Mouse (Mus musculus) heart, postnatal 25 days (tissue): ENCODE measurements at regions not wholly inside any gene's neighbourhood (a gene's known extent, or its start where the extent isn't known, plus 50 kb on each side); places are given as distances from the start of the nearest gene placed in this dataset.

ENCODE experiments used
- DNase-seq: peaks from one replicate; pipeline ENCODE4 v3.0.0; 2022; ENCODE audit warnings: low spot score
- intact Hi-C: fragments of 180-260 bp; cut with DNase I; formaldehyde crosslinking; loops from one replicate; pipeline ENCODE4 v1.15.1; 2025

- no peak for DNase-seq
- intact Hi-C loops, result no loop called here
Observed at GRCm38 (mm10) chr1:23462411-23462810, 64.8 kb upstream of the Ogfrl1 start.

DNA sequence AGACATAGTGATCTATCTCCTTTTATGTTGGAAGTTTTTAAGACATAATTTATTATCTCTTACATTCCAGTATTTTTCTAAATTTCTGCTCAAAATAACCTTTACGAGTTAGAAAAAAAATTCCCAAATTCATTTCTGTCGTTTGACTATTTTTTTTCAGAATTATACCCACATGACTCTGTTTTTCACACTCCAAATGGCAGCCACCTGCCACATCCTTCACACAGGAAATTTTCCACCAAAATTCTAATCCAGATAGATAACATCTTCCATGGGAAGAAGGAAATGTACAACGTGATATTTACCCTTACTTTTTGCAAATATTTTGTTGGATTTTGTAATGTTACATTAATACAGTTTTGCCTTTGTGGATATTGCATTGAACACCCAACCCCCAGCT lies 66.5 kb upstream of the Ogfrl1 start:
- no peak for DNase-seq
- intact Hi-C loops, result no loop called here

- intact Hi-C loops, result no loop called here
- DNase-seq, result no peak
Observed at GRCm38 (mm10) chr1:23466340-23466739, 68.8 kb upstream of the Ogfrl1 start.

GRCm38 (mm10) chr1:23467405-23467804 lies 69.8 kb upstream of the Ogfrl1 start:
- DNase-seq, result no peak
- intact Hi-C loops, result no loop called here

- intact Hi-C loops, result no loop called here
- DNase-seq, result no peak
Observed at GRCm38 (mm10) chr1:23480776-23481320, 83.3 kb upstream of the Ogfrl1 start.

DNA sequence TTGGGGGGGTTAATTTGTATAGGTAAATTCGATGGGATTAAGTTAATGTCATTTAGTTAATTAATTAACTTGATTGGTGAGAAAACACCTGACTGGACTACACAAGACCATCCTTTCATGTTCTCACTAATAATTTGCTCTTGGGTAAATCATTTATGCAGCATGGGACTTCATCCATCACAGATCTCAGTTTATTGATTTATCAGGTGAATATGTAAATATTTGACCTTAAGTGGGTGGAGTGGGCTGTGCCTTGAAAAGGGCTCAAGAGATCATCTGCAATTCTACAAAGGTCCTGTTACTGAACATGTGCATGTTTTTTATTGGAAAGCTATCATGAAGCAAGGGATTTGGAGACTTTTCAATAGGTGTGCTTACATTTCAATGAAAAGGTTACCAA lies 87.0 kb upstream of the Ogfrl1 start:
- intact Hi-C loops, result no loop called here

GRCm38 (mm10) chr1:23485150-23485775 lies 87.7 kb upstream of the Ogfrl1 start:
- intact Hi-C loops, result no loop called here
- DNase-seq, result no peak

More for the DNA sequence above, 87.0 kb upstream of the Ogfrl1 start:
- DNase-seq, result no peak

- intact Hi-C loops, result no loop called here
- no peak for DNase-seq
Observed at GRCm38 (mm10) chr1:23487031-23487430, 89.5 kb upstream of the Ogfrl1 start.

DNA sequence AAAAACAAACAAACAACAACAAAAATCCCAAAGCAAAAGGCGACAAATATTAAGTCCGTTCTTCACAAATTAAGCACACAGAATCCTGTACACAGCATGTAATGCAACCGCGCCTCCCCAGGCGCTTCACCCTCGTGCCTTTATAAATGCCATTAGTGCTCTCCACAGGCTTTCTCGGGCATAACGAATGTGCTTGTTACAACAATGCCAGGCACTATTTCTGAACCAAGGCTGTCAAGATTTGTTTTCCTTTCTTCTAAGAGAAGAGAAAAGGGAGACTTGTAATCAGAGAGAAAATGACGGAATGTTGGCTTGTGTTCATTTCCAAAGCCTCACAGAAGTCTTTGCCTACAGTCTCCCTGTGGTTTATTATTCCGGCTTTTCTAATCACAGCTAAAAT lies 93.1 kb upstream of the Ogfrl1 start:
- no peak for DNase-seq
- intact Hi-C loops, result loop anchor here (10.0 kb wide), 2 partner anchors 326 to 886 kb away; no protein-coding TSS in a partner anchor

DNA sequence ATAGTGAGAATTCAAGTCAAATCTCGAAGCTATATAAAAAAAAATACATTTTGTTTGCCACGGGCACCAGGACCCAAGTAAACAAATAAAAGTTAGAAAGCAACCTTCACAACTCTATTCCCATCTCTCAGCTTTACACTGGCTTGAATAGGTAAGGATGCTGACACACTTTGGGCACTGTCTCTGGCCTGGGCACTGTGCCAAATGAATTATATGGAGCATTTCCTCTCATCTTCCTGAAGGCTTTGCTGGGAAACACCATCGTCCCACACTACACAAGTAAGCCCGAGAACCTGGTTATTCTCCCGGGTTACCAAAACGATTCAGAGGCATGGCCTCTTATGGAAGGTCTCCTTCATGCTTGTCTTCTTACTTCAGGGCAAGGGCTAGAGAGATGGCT lies 93.5 kb upstream of the Ogfrl1 start:
- intact Hi-C loops, result loop anchor here (10.0 kb wide), 2 partner anchors 326 to 886 kb away; no protein-coding TSS in a partner anchor
- DNase-seq, result no peak

DNA sequence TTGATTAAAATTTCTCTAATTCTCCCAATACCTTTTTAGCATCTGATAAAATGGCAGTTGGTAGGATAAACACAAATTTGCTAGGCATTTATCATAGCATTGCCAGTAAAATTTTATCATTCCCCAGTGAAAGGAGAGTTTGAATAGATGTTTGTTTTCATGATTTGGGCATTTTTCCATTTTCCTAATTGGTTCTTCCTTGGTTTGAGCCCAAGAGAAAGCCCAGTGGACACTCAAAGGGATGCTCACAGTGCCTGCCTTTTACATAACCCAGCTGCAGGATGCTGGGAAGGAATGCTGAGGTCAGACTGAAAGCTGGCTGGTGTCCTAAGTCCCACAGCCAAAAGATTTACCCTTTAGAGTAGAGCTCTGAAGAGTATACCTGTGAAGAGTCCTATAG lies 95.4 kb upstream of the Ogfrl1 start:
- no peak for DNase-seq
- intact Hi-C loops, result loop anchor here (10.0 kb wide), 2 partner anchors 328 to 888 kb away; no protein-coding TSS in a partner anchor

DNA sequence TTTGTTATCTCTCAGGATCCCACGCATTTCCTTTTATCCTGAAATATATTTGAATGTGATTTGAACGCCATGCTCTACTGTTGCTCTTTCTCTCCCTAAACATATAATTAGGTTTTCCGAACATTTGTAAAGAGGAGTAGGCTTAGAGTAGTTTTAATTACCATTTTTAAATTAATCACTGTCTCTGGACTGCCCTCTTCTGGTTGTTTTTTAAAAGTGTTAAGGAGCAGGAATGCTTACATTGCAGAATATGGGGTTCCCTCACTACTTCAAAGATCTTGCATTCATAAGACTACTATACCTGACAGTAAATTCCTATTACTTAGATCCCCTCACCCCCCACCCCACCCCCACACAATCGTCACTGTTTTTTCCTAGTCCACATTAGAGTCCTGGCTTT lies 97.8 kb upstream of the Ogfrl1 start:
- intact Hi-C loops, result loop anchor here (1.0 to 10.0 kb wide), 3 partner anchors 171 to 891 kb away; no protein-coding TSS in a partner anchor
- DNase-seq, result no peak

DNA sequence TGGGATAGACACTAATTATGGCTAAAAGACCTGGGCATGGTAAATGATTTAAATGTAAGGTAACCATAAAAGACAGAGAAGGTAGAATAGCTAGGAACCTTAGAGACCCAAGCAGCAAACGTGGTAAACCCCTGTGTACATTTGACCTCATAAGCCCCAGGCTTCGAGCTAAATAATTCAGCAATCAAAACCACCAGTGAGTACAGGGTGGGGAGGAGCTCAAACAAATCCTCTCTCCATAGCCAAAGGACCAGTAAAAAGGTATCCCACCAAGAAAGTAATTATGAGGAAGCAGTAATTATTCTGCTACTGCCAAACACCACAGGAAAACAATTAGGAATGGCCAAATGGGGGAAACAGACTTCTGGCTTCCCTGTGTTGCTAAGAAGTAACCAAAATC lies 122.5 kb upstream of the Ogfrl1 start:
- no peak for DNase-seq
- intact Hi-C loops, result no loop called here

DNA sequence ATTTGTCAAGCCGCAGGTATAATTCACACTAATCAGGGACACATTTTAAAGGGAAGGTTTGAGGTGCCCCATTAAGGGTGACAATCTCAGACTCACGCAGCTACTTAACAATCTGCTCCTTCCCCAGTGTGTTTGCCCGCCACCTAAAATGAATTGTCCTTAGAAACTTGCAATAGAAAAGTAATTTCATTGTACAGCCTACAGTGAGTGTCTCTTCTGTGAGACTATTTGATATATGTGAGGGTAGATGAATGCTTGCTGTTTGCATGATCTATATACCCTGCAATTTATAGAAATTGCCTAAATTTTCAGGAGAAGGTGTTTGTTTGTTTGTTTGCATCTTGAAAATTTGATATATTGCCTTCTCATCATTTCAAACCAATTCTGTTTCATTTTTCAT lies 135.1 kb upstream of the Ogfrl1 start:
- no peak for DNase-seq
- intact Hi-C loops, result no loop called here

DNA sequence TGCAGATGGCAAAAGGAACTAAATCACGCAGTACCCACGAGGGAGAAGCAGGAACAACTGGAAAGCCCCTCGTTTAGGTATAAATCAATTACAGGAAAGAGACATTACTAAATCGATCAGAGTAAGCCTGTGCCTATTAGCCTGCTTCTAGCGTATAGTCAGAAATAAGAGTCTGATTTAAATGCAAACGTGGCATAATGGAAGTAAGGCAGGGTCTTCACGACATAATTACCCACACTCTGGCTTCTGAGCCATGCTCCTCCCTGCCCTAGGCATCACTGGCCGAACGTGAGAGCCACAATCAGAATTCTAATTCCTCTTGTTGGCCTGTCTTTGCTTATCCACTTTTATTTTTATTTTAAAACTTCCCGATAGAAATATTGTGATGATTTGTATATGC lies 139.0 kb upstream of the Ogfrl1 start:
- intact Hi-C loops, result no loop called here
- no peak for DNase-seq

- no peak for DNase-seq
- intact Hi-C loops, result no loop called here
Observed at GRCm38 (mm10) chr1:23538419-23538818, 140.8 kb upstream of the Ogfrl1 start.

DNA sequence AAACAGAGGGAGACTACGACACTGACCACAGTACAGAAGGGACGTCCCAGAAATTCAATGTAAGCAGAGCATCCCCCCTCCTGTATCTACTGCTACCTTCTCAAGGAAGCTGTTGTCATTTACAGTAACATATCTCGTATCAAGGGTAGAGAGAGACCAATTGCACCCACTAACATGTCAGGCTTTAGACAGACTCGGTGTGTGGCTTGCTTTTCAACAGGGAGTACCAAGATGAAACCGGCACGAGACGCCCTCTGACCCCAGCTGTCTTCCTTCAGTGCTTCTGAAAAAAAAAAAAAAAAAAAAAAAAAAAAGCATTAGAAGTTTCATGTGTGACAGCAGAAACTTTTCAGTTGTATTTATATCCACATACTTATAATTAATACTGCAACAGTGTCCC lies 143.0 kb upstream of the Ogfrl1 start:
- DNase-seq, result no peak
- intact Hi-C loops, result no loop called here

DNA sequence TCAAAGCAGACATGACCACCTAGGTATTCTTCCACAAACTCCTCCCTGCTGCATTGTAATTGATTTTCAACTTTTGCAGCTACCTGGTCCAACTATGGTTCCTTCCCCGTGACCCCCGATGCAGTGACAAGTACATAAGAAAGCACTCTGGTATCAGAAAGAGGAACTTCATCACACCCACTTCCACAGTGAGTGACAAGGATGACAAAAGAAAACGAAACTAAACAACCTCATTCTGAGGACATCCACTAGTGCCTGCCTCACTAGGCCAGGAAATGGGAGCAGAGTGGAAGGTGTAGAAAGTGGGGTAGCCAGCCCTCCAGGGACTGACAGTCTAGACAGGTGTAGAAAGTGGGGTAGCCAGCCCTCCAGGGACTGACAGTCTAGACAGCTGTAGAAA lies 158.2 kb upstream of the Ogfrl1 start:
- intact Hi-C loops, result no loop called here
- DNase-seq, result no peak

DNA sequence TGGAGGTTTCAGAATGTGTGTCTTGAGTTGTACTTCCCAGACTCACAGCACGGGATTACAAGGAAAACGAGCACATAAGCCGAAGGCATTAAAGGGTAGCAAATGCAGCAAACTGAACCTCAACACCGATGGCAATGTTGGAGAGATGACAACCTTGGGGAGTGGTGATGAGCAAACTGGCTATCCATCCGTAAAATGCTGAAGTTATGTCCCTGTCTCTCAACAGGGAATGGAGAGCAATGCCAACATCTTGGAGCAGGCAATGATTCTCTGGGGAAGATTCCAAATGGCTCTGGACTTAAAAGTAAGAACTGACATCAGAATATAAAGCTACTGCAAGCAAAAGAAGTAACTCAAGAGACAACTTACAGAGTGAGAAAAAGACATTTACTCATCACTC lies 170.5 kb upstream of the Ogfrl1 start:
- intact Hi-C loops, result no loop called here
- DNase-seq, result no peak

DNA sequence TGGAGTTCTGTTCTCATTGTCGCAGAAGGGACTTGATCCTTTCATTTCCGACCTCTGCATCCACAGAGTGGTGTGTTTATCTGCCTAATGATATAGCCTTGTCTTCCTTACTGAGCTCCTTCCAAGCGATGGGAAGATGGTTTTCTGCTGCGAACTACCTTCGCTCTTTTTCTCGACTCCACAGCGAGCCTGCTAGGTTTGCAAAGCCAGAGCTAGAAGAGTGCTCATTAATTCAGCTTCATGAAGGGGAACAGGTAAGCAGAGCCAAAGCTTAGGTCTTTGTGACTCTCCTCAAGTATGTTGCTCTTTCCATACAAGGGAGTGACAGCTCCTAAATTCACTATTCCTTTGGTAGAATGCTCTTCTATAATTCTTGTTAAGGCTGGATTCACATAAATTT lies 176.9 kb upstream of the Ogfrl1 start:
- intact Hi-C loops, result no loop called here
- DNase-seq, result no peak

GRCm38 (mm10) chr1:23575005-23575404 lies 177.4 kb upstream of the Ogfrl1 start:
- no peak for DNase-seq

GRCm38 (mm10) chr1:23575515-23575914 lies 177.9 kb upstream of the Ogfrl1 start:
- intact Hi-C loops, result no loop called here

More at GRCm38 (mm10) chr1:23575005-23575404, 177.4 kb upstream of the Ogfrl1 start:
- intact Hi-C loops, result no loop called here

More at GRCm38 (mm10) chr1:23575515-23575914, 177.9 kb upstream of the Ogfrl1 start:
- DNase-seq, result no peak
